Mouse (Mus musculus) small intestine, adult 2 months (tissue): ENCODE measurements at regions not wholly inside any gene's neighbourhood (a gene's known extent, or its start where the extent isn't known, plus 50 kb on each side); places are given as distances from the start of the nearest gene placed in this dataset.

Experiments used
- H3K27ac ChIP-seq: fragments of 200-500 bp; 2 replicates; pipeline ENCODE4 v1.5.1; 2012; ENCODE audit warnings: low read depth, low read length, control low read depth, inconsistent platforms; ENCODE audit not compliant: insufficient read depth
- H3K27me3 ChIP-seq: fragments of 200-500 bp; 2 replicates; pipeline ENCODE4 v1.6.1; 2012; ENCODE audit warnings: mild to moderate bottlenecking, moderate library complexity, low read length, inconsistent platforms; ENCODE audit not compliant: control insufficient read depth, insufficient read depth
- H3K36me3 ChIP-seq: fragments of 200-500 bp; 2 replicates; pipeline ENCODE4 v1.6.1; 2012; ENCODE audit warnings: mild to moderate bottlenecking, low read length, control low read depth, inconsistent platforms; ENCODE audit not compliant: control insufficient read depth, insufficient read depth
- H3K4me1 ChIP-seq: fragments of 200-500 bp; 2 replicates; pipeline ENCODE4 v1.6.1; 2012; ENCODE audit warnings: low read length, inconsistent platforms, mixed read lengths; ENCODE audit not compliant: control insufficient read depth, insufficient read depth, insufficient read length
- H3K4me3 ChIP-seq: fragments of 200-500 bp; 2 replicates; pipeline ENCODE4 v1.5.1; 2012; ENCODE audit warnings: low read depth, mild to moderate bottlenecking, control low read depth, inconsistent platforms, low read length, moderate library complexity
- CTCF ChIP-seq: fragments of 200-500 bp; IDR thresholded peaks from 2 replicates; pipeline ENCODE4 v1.5.1; 2012; ENCODE audit warnings: low read depth, mild to moderate bottlenecking, control low read depth, inconsistent platforms, low read length, moderate library complexity, mixed read lengths; ENCODE audit not compliant: insufficient replicate concordance, insufficient read length; ENCODE audit errors: extremely low read depth
- POLR2A ChIP-seq: fragments of 200-500 bp; IDR thresholded peaks from 2 replicates; pipeline ENCODE4 v1.6.1; 2012; ENCODE audit warnings: low read depth, mild to moderate bottlenecking, control low read depth, inconsistent platforms, low read length, moderate library complexity
- WGBS: fragments of 180-500 bp; shearing (Covaris S2); methylation state at CpG from one replicate; pipeline ENCODE4 v1.1.7; 2018; 5-methylcytosine and 5-hydroxymethylcytosine counted together

- TF ChIP-seq CTCF (no peak), POLR2A (no peak)
- WGBS: 67% methylated on average over 3 of the region's 3 CpGs
- Histone ChIP-seq H3K27me3 (no peaks in the 10 kb centered on the region), H3K36me3 (no peaks in the 10 kb centered on the region), H3K27ac (no peak overlapping the region), H3K4me1 (no peaks in the 10 kb centered on the region), H3K4me3 (no peak overlapping the region)
These were observed 401.6 kb upstream of the Nmur2 start for GRCm38 (mm10) chr11:56442381-56442780.

- H3K4me1 ChIP-seq: no peaks in the 10 kb centered on the region
- no peak overlapping the region for H3K27ac ChIP-seq
- TF ChIP-seq CTCF: no peak
- no peak for TF ChIP-seq POLR2A
- no peaks in the 10 kb centered on the region for H3K36me3 ChIP-seq
- no peaks in the 10 kb centered on the region for H3K27me3 ChIP-seq
- H3K4me3 ChIP-seq: no peak overlapping the region
- 50% methylated on average over 2 of the region's 2 CpGs for WGBS
These were observed 400.3 kb upstream of the Nmur2 start for GRCm38 (mm10) chr11:56441071-56441470.

- TF ChIP-seq POLR2A: no peak
- TF ChIP-seq CTCF: no peak
- H3K27ac ChIP-seq: no peak overlapping the region
- no peak overlapping the region for H3K4me3 ChIP-seq
- H3K27me3 ChIP-seq: no peaks in the 10 kb centered on the region
- no peaks in the 10 kb centered on the region for H3K4me1 ChIP-seq
- 72% methylated on average over 3 of the region's 3 CpGs for WGBS
- no peaks in the 10 kb centered on the region for H3K36me3 ChIP-seq
These were observed 390.3 kb upstream of the Nmur2 start for GRCm38 (mm10) chr11:56431089-56431488.

- TF ChIP-seq CTCF (no peak), POLR2A (no peak)
- WGBS: 51% methylated on average over 1 of the region's 1 CpGs
- H3K4me3 ChIP-seq: no peak overlapping the region
- H3K27ac ChIP-seq: no peak overlapping the region
- no peaks in the 10 kb centered on the region for H3K4me1 ChIP-seq
- no peaks in the 10 kb centered on the region for H3K27me3 ChIP-seq
- no peaks in the 10 kb centered on the region for H3K36me3 ChIP-seq
These were observed 344.0 kb upstream of the Nmur2 start for GRCm38 (mm10) chr11:56384761-56385160.

GRCm38 (mm10) chr11:56377535-56377934, 336.7 kb upstream of the Nmur2 start:
- Histone ChIP-seq H3K4me3 (no peak overlapping the region), H3K27ac (no peak overlapping the region), H3K36me3 (no peaks in the 10 kb centered on the region), H3K27me3 (no peaks in the 10 kb centered on the region), H3K4me1 (no peaks in the 10 kb centered on the region)
- no peak for TF ChIP-seq CTCF
- TF ChIP-seq POLR2A: no peak
- WGBS: 85% methylated on average over 5 of the region's 5 CpGs

- no peak overlapping the region for H3K27ac ChIP-seq
- no peak for TF ChIP-seq CTCF
- H3K4me1 ChIP-seq: no peaks in the 10 kb centered on the region
- H3K36me3 ChIP-seq: no peaks in the 10 kb centered on the region
- H3K4me3 ChIP-seq: no peak overlapping the region
- WGBS: 21% methylated on average over 6 of the region's 6 CpGs
- no peaks in the 10 kb centered on the region for H3K27me3 ChIP-seq
These were observed 333.5 kb upstream of the Nmur2 start for GRCm38 (mm10) chr11:56374329-56374728.

GRCm38 (mm10) chr11:56373624-56374023, 332.8 kb upstream of the Nmur2 start:
- Histone ChIP-seq H3K4me1 (no peaks in the 10 kb centered on the region), H3K27ac (no peak overlapping the region), H3K36me3 (no peaks in the 10 kb centered on the region), H3K27me3 (no peaks in the 10 kb centered on the region), H3K4me3 (no peak overlapping the region)
- 70% methylated on average over 4 of the region's 4 CpGs for WGBS
- no peak for TF ChIP-seq CTCF
- no peak for TF ChIP-seq POLR2A

GRCm38 (mm10) chr11:56357690-56358089, 316.9 kb upstream of the Nmur2 start:
- no peak overlapping the region for H3K27ac ChIP-seq
- H3K36me3 ChIP-seq: no peaks in the 10 kb centered on the region
- H3K4me1 ChIP-seq: no peaks in the 10 kb centered on the region
- WGBS: 78% methylated on average over 2 of the region's 2 CpGs
- H3K4me3 ChIP-seq: no peak overlapping the region
- H3K27me3 ChIP-seq: no peaks in the 10 kb centered on the region
- no peak for TF ChIP-seq POLR2A
- no peak for TF ChIP-seq CTCF
